Mouse (Mus musculus): Measurements from ENCODE around the gene Hist1h2ae. TPM values are rescaled to one million over a fixed set of nuclear protein-coding genes. Genes with fewer than 3 reads are reported as not detected.
"Not testable (repeated sequence)": the region's sequence is repeated elsewhere in the genome, so short reads cannot be mapped to it uniquely, and the experiment has no call there.

The Hist1h2ae gene
- total and polyA plus RNA-seq, 2 experiments from 2014 or later, result 5.9 to 98.8 TPM

GRCm38 (mm10) chr13:23562699-23563462, 8.1 kb downstream of the Hist1h2ae start:
- 1% methylated on average over 18 of the region's 18 CpGs for WGBS
- Histone ChIP-seq H3K4me1 (ENCODE audit: insufficient read depth, low read length) (no peaks in the 10 kb centered on the region), H3K9ac (replicated peaks; ENCODE audit: low read length, poor library complexity, severe bottlenecking) (peak overlapping the region; percentile 56), H3K27ac (ENCODE audit: low read depth, low read length) (peak overlapping the region; percentile 94), H3K4me3 (ENCODE audit: low read depth, low read length) (peak overlapping the region; percentile 42), H3K4me2 (ENCODE audit: low read depth, low read length, poor library complexity, severe bottlenecking) (peak overlapping the region; percentile 70), H3K27me3 (ENCODE audit: insufficient read depth, low read length) (no peaks in the 10 kb centered on the region), H3K9me3 (ENCODE audit: low read length) (no peaks in the 10 kb centered on the region), H3K36me3 (ENCODE audit: insufficient read depth, low read length) (no peaks in the 10 kb centered on the region)
- peak; percentile 87 for DNase-seq (ENCODE audit: low spot score)
- peak; percentile 61 for ATAC-seq (ENCODE audit: low FRiP score)
- TF ChIP-seq CTCF (IDR thresholded peaks at IDR 0.05), result peak; percentile 77

- WGBS, result under 1% methylated on average over 34 of the region's 67 CpGs
- Histone ChIP-seq H3K27ac (ENCODE audit: low read depth, low read length) (peak within 1 kb of the TSS; percentile 94), H3K4me2 (ENCODE audit: low read depth, low read length, poor library complexity, severe bottlenecking) (peak within 1 kb of the TSS; percentile 70), H3K9ac (replicated peaks; ENCODE audit: low read length, poor library complexity, severe bottlenecking) (peak within 1 kb of the TSS; percentile 56), H3K4me3 (ENCODE audit: low read depth, low read length) (peak within 1 kb of the TSS; percentile 42)
- H3K4me1 ChIP-seq (ENCODE audit: insufficient read depth, low read length); H3K36me3 ChIP-seq (ENCODE audit: insufficient read depth, low read length); H3K27me3 ChIP-seq (ENCODE audit: insufficient read depth, low read length); H3K9me3 ChIP-seq (ENCODE audit: low read length): not testable (repeated sequence)
- DNase-seq (ENCODE audit: low spot score), result peak; percentile 99
- peak; percentile 96 for ATAC-seq (ENCODE audit: low FRiP score)
Measured at GRCm38 (mm10) chr13:23561883-23562659, 8.9 kb downstream of the Hist1h2ae start, which contains the start of gene Hist1h3e. TSS of gene Hist1h3e (minus strand) at chr13:23562369.

- not testable (repeated sequence) for H3K27ac ChIP-seq (ENCODE audit: low read depth, low read length); ATAC-seq (ENCODE audit: low FRiP score); H3K9me3 ChIP-seq (ENCODE audit: low read length); H3K9ac ChIP-seq (replicated peaks; ENCODE audit: low read length, poor library complexity, severe bottlenecking); H3K4me1 ChIP-seq (ENCODE audit: insufficient read depth, low read length); H3K36me3 ChIP-seq (ENCODE audit: insufficient read depth, low read length); DNase-seq (ENCODE audit: low spot score); H3K27me3 ChIP-seq (ENCODE audit: insufficient read depth, low read length)
- Histone ChIP-seq H3K4me2 (ENCODE audit: low read depth, low read length, poor library complexity, severe bottlenecking) (peak overlapping the region; percentile 70; the same call in 1 of the 2 replicates), H3K4me3 (ENCODE audit: low read depth, low read length) (peak overlapping the region; percentile 42)
- 0% methylated on average over 2 of the region's 5 CpGs for WGBS
Measured at GRCm38 (mm10) chr13:23561531-23561882, 9.5 kb downstream of the Hist1h2ae start.

- not testable (repeated sequence) for H3K27ac ChIP-seq (ENCODE audit: low read depth, low read length); H3K4me3 ChIP-seq (ENCODE audit: low read depth, low read length); ATAC-seq (ENCODE audit: low FRiP score); H3K4me1 ChIP-seq (ENCODE audit: insufficient read depth, low read length); H3K9ac ChIP-seq (replicated peaks; ENCODE audit: low read length, poor library complexity, severe bottlenecking); H3K36me3 ChIP-seq (ENCODE audit: insufficient read depth, low read length); H3K9me3 ChIP-seq (ENCODE audit: low read length); DNase-seq (ENCODE audit: low spot score); H3K27me3 ChIP-seq (ENCODE audit: insufficient read depth, low read length); H3K4me2 ChIP-seq (ENCODE audit: low read depth, low read length, poor library complexity, severe bottlenecking)
- WGBS, result 12% methylated on average over 2 of the region's 2 CpGs
Measured at GRCm38 (mm10) chr13:23560699-23561098, 10.3 kb downstream of the Hist1h2ae start.

GRCm38 (mm10) chr13:23556906-23557305, 14.1 kb downstream of the Hist1h2ae start:
- no peak for TF ChIP-seq CTCF (IDR thresholded peaks at IDR 0.05)
- no peak overlapping the region for H3K4me3 ChIP-seq (ENCODE audit: low read depth, low read length)
- H3K36me3 ChIP-seq (ENCODE audit: insufficient read depth, low read length), result no peaks in the 10 kb centered on the region
- ATAC-seq (ENCODE audit: low FRiP score) (no peak), DNase-seq (ENCODE audit: low spot score) (no peak)
- H3K4me2 ChIP-seq (ENCODE audit: low read depth, low read length, poor library complexity, severe bottlenecking), result no peak overlapping the region
- H3K9me3 ChIP-seq (ENCODE audit: low read length), result no peaks in the 10 kb centered on the region
- no peak overlapping the region for H3K9ac ChIP-seq (replicated peaks; ENCODE audit: low read length, poor library complexity, severe bottlenecking)
- H3K27ac ChIP-seq (ENCODE audit: low read depth, low read length), result no peak overlapping the region
- H3K4me1 ChIP-seq (ENCODE audit: insufficient read depth, low read length), result peaks cover 2% of the 10 kb centered on the region; the same call in 1 of the 2 replicates
- H3K27me3 ChIP-seq (ENCODE audit: insufficient read depth, low read length), result no peaks in the 10 kb centered on the region
- 71% methylated on average over 3 of the region's 3 CpGs for WGBS
